Mouse (Mus musculus) hindbrain, postnatal 0 days (tissue): ENCODE measurements around the gene Ddx27. TPM values are rescaled to one million over a fixed set of nuclear protein-coding genes. Genes with fewer than 3 reads are reported as not detected.

ENCODE experiments used
- ATAC-seq: fragments of 200-750 bp; cut with Nextera tagmentation; 2 replicates; pipeline ENCODE4 v1.8.0; 2017; ENCODE audit warnings: mild to moderate bottlenecking, moderate TSS enrichment, moderate library complexity
- DNase-seq: peaks from one replicate; pipeline ENCODE4 v3.0.0-alpha.2; 2015; ENCODE audit warnings: low spot score
- H3K27ac ChIP-seq: fragments of 300-500 bp; sonication (generic); 2 replicates; pipeline ENCODE4 v1.5.1; 2014; ENCODE audit warnings: mild to moderate bottlenecking
- H3K27me3 ChIP-seq: fragments of 300-500 bp; sonication (generic); 2 replicates; pipeline ENCODE4 v1.6.1; 2014; ENCODE audit warnings: low read length, mixed read lengths; ENCODE audit not compliant: insufficient read depth
- H3K36me3 ChIP-seq: fragments of 300-500 bp; sonication (generic); 2 replicates; pipeline ENCODE4 v1.6.1; 2014; ENCODE audit warnings: low read length, mixed read lengths; ENCODE audit not compliant: insufficient read depth
- H3K4me1 ChIP-seq: fragments of 300-500 bp; sonication (generic); 2 replicates; pipeline ENCODE4 v1.6.1; 2014; ENCODE audit warnings: antibody characterized with exemption, low read length, mixed read lengths; ENCODE audit not compliant: insufficient read depth
- H3K4me2 ChIP-seq: fragments of 300-500 bp; sonication (generic); 2 replicates; pipeline ENCODE4 v1.6.1; 2014; ENCODE audit warnings: low read depth, mild to moderate bottlenecking, low read length, moderate library complexity, mixed read lengths
- H3K4me3 ChIP-seq: fragments of 300-500 bp; sonication (generic); 2 replicates; pipeline ENCODE4 v1.5.1; 2014; ENCODE audit warnings: low read length
- H3K9ac ChIP-seq: fragments of 300-500 bp; sonication (generic); replicated peaks from 2 replicates; pipeline ENCODE4 v1.6.1; 2014; ENCODE audit warnings: mild to moderate bottlenecking, low read length, moderate library complexity, mixed read lengths
- H3K9me3 ChIP-seq: fragments of 300-500 bp; sonication (generic); 2 replicates; pipeline ENCODE4 v1.6.1; 2016; ENCODE audit warnings: low read length, mixed read lengths
- CTCF ChIP-seq: IDR thresholded peaks from 2 replicates; pipeline ENCODE4 v1.5.1; 2016; ENCODE audit warnings: antibody characterized with exemption, control low read depth, low read depth
- WGBS: fragments of 180-500 bp; shearing (Covaris S2); extraction: QIAGEN DNeasy Blood & Tissue Kit; methylation state at CpG from one replicate; pipeline ENCODE4 v1.1.7; 2014; 5-methylcytosine and 5-hydroxymethylcytosine counted together
- polyA plus RNA-seq: library from polyadenylated mRNA; unstranded; fragments of >200 nt; fragmentation: Nextera tagmentation; extraction: Ambion mirVana; gene quantifications from 2 replicates; pipeline ENCODE4 v1.2.1, GENCODE M21; 2015
- total RNA-seq: library from RNA; depleted of rRNA; stranded (reverse); fragments of >200 nt; gene quantifications from 2 replicates; pipeline ENCODE4 v1.2.3, GENCODE M21; 2014; rRNA removed

The Ddx27 gene
- total and polyA plus RNA-seq, 2 experiments from 2014 or later, result 27.5 to 36.7 TPM

GRCm38 (mm10) chr2:167080387-167080786 lies 65.4 kb downstream of the Ddx27 start:
- WGBS, result 76% methylated on average over 3 of the region's 3 CpGs

GRCm38 (mm10) chr2:167081135-167081534 lies 66.1 kb downstream of the Ddx27 start:
- H3K9me3 ChIP-seq, result no peaks in the 10 kb centered on the region
- no peaks in the 10 kb centered on the region for H3K36me3 ChIP-seq
- H3K4me2 ChIP-seq, result no peak overlapping the region
- no peak overlapping the region for H3K4me3 ChIP-seq
- ATAC-seq (no peak), DNase-seq (no peak)
- 53% methylated on average over 6 of the region's 6 CpGs for WGBS
- no peak overlapping the region for H3K9ac ChIP-seq
- H3K27me3 ChIP-seq, result no peaks in the 10 kb centered on the region
- H3K27ac ChIP-seq, result no peak overlapping the region
- H3K4me1 ChIP-seq, result peaks cover 4% of the 10 kb centered on the region; the same call in 1 of the 2 replicates
- TF ChIP-seq CTCF, result no peak

More at GRCm38 (mm10) chr2:167080387-167080786, 65.4 kb downstream of the Ddx27 start:
- TF ChIP-seq CTCF, result no peak
- Histone ChIP-seq H3K36me3 (no peaks in the 10 kb centered on the region), H3K27ac (no peak overlapping the region), H3K9ac (no peak overlapping the region), H3K4me3 (no peak overlapping the region), H3K4me2 (no peak overlapping the region), H3K27me3 (no peaks in the 10 kb centered on the region), H3K9me3 (no peaks in the 10 kb centered on the region), H3K4me1 (peaks cover 4% of the 10 kb centered on the region; the same call in 1 of the 2 replicates)
- DNase-seq (no peak), ATAC-seq (no peak)

GRCm38 (mm10) chr2:167081639-167082038 lies 66.6 kb downstream of the Ddx27 start:
- DNase-seq, result peak; percentile 53
- Histone ChIP-seq H3K4me1 (peaks cover 4% of the 10 kb centered on the region; the same call in 1 of the 2 replicates), H3K27ac (no peak overlapping the region), H3K27me3 (no peaks in the 10 kb centered on the region), H3K9ac (no peak overlapping the region), H3K36me3 (no peaks in the 10 kb centered on the region), H3K4me3 (no peak overlapping the region), H3K4me2 (no peak overlapping the region), H3K9me3 (no peaks in the 10 kb centered on the region)
- peak; percentile 79 for ATAC-seq
- TF ChIP-seq CTCF, result no peak
- 22% methylated on average over 4 of the region's 4 CpGs for WGBS

Other genes with a start within 250 kb of the Ddx27 start
- 6.4 and 11.3 TPM in 2 replicates for gene Trp53rkb, start 222.7 kb upstream of the Ddx27 start, total RNA-seq
- 7.2 and 9.5 TPM in 2 replicates for gene Trp53rkb, start 222.7 kb upstream of the Ddx27 start, polyA plus RNA-seq
- gene Arfgef2, start 209.6 kb upstream of the Ddx27 start, total RNA-seq, result 23.4 and 26.3 TPM in 2 replicates
- gene Arfgef2, start 209.6 kb upstream of the Ddx27 start, polyA plus RNA-seq, result 3.5 and 4.6 TPM in 2 replicates
- gene Cse1l, start 109.2 kb upstream of the Ddx27 start, total RNA-seq, result 66.1 and 78.7 TPM in 2 replicates
- gene Cse1l, start 109.2 kb upstream of the Ddx27 start, polyA plus RNA-seq, result 68.1 and 71.2 TPM in 2 replicates
- gene Stau1, start 18.9 kb upstream of the Ddx27 start, total RNA-seq, result 28.8 and 37.9 TPM in 2 replicates
- gene Stau1, start 18.9 kb upstream of the Ddx27 start, polyA plus RNA-seq, result 81.3 and 86.0 TPM in 2 replicates
- 31.6 and 34.9 TPM in 2 replicates for gene Znfx1, start 47.8 kb downstream of the Ddx27 start, total RNA-seq
- gene Znfx1, start 47.8 kb downstream of the Ddx27 start, polyA plus RNA-seq, result 4.9 and 5.8 TPM in 2 replicates
- 21.5 and 33.6 TPM in 2 replicates for gene Kcnb1, start 175.0 kb downstream of the Ddx27 start, total RNA-seq
- gene Kcnb1, start 175.0 kb downstream of the Ddx27 start, polyA plus RNA-seq, result 4.0 and 5.1 TPM in 2 replicates
- 3.2 and 7.7 TPM in 2 replicates for gene Ptgis, start 225.4 kb downstream of the Ddx27 start, total RNA-seq
- 4.1 and 4.4 TPM in 2 replicates for gene Ptgis, start 225.4 kb downstream of the Ddx27 start, polyA plus RNA-seq